Mouse (Mus musculus): Measurements from ENCODE around the gene Slx4.

DNA sequence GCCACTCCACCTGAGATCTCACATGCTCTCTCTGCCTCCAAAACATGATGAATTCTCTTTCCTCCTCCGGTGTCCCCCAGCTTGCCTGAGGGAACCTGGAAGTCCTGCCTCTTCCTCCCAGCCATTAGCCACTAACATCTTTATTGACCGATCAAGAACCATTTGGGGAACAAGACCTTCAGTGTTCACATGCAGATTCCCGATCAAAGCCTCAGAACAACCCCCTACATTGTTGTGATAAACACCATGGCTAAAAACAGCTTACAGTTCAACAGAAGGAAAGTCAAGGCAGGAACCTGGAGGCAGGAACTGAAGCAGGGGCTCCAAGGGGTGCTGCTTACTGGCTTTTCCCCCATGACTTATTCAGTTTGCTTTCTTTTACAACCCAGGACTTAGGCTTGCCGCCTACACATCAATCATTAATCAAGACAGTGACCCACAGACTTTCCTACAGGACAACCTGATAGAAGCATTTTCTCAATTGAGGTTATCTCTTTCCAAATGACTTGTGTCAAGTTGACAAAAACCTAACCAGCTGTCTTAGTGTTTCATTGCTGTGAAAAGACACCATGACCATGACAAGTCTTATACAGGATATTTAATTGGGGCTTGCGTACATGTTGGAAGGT lies 10.6 kb upstream of the Slx4 start:
- TF ChIP-seq POLR2A (IDR thresholded peaks at IDR 0.05; ENCODE audit: control insufficient read depth, extremely low read depth, insufficient read depth, low read length, poor library complexity) (no peak), CTCF (IDR thresholded peaks at IDR 0.05; ENCODE audit: borderline replicate concordance, control insufficient read depth, extremely low read depth, insufficient read depth, low read length, poor library complexity) (no peak)

All from thymus, adult 2 months (tissue).